Mouse (Mus musculus): ENCODE measurements around the gene Setd6. TPM values are rescaled to one million over a fixed set of nuclear protein-coding genes. Genes with fewer than 3 reads are reported as not detected.

Gene Setd6
- polyA plus RNA-seq (2014; fragmentation: Nextera tagmentation; extraction: Ambion mirVana) = 19.9 and 20.4 TPM in 2 replicates

- Histone ChIP-seq H3K4me3 (ENCODE audit: low read depth, low read length) (peak within 1 kb of the TSS; percentile 76), H3K27ac (ENCODE audit: low read depth) (peak within 1 kb of the TSS; percentile 47; the same call in 1 of the 2 replicates), H3K36me3 (ENCODE audit: insufficient read depth) (peaks cover 36% of the 10 kb centered on the region), H3K9me3 (ENCODE audit: low read depth, low read length) (no peaks in the 10 kb centered on the region), H3K27me3 (ENCODE audit: insufficient read depth, low read length) (no peaks in the 10 kb centered on the region), H3K9ac (peak within 1 kb of the TSS; percentile 72), H3K4me1 (ENCODE audit: insufficient read depth) (0 out of 2 replicates have a peak, but pooled peaks cover 4% of the 10 kb centered on the region), H3K4me2 (peak within 1 kb of the TSS; percentile 66)
- under 1% methylated on average over 79 of the region's 79 CpGs for WGBS
- no peak for TF ChIP-seq CTCF (IDR thresholded peaks at IDR 0.05; ENCODE audit: low read depth)
- peak; percentile 85 for ATAC-seq (ENCODE audit: insufficient read depth)
- DNase-seq = peak; percentile 93
Observed at GRCm38 (mm10) chr8:95715676-95716531, at the start of gene Setd6. Gene Setd6, plus strand, starts transcription at chr8:95715881.

DNA sequence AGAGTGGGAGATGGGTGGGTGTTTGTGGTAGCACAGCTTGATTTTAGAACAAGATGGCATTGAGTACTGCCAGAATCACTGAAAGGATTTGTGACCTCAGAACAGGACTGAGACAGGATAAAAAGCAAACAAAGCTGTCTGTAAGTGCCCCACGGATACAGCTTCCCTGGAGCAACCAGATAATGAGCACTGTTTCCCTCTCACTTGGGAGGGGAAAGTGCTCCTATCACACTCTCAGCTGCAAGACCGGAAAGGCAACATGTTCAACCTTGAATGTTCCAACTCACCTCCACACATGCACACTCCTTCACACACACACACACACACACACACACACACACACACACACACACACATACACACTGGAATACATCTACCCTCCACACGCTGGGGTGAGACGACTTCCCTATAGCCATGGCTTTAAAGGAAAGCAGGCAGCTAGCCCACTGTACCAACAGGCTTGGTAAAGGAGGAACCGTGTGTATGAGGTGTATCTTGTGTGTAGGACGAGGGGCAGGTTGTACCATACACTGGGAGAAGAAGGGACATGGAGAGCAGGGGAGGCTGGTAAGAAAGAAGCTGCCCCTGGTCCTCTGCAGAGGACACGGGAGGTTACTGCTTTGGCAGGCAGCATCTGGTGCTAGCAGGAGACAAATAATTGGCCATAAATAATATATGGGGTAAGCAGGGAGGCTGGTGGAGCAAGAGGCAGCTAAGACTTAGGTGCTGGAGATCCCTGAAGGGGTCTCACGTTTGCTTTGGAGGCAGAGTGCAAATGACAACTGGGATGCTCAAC lies 47.3 kb upstream of the Setd6 start:
- H3K27ac ChIP-seq (ENCODE audit: low read depth) = no peak overlapping the region
- no peaks in the 10 kb centered on the region for H3K9me3 ChIP-seq (ENCODE audit: low read depth, low read length)
- no peak for TF ChIP-seq CTCF (IDR thresholded peaks at IDR 0.05; ENCODE audit: low read depth)
- DNase-seq (no peak), ATAC-seq (ENCODE audit: insufficient read depth) (no peak)
- no peak overlapping the region for H3K4me2 ChIP-seq
- 34% methylated on average over 8 of the region's 8 CpGs for WGBS
- H3K4me3 ChIP-seq (ENCODE audit: low read depth, low read length) = no peak overlapping the region
- H3K36me3 ChIP-seq (ENCODE audit: insufficient read depth) = no peaks in the 10 kb centered on the region
- H3K4me1 ChIP-seq (ENCODE audit: insufficient read depth) = no peaks in the 10 kb centered on the region
- no peak overlapping the region for H3K9ac ChIP-seq
- no peaks in the 10 kb centered on the region for H3K27me3 ChIP-seq (ENCODE audit: insufficient read depth, low read length)

GRCm38 (mm10) chr8:95669967-95670366 lies 45.7 kb upstream of the Setd6 start:
- H3K4me2 ChIP-seq = no peak overlapping the region
- H3K4me1 ChIP-seq (ENCODE audit: insufficient read depth) = no peaks in the 10 kb centered on the region
- no peak overlapping the region for H3K27ac ChIP-seq (ENCODE audit: low read depth)
- H3K9me3 ChIP-seq (ENCODE audit: low read depth, low read length) = no peaks in the 10 kb centered on the region
- WGBS = 78% methylated on average over 2 of the region's 2 CpGs
- DNase-seq (no peak), ATAC-seq (ENCODE audit: insufficient read depth) (no peak)
- H3K27me3 ChIP-seq (ENCODE audit: insufficient read depth, low read length) = peaks cover 5% of the 10 kb centered on the region; the same call in 1 of the 2 replicates
- H3K9ac ChIP-seq = no peak overlapping the region
- no peaks in the 10 kb centered on the region for H3K36me3 ChIP-seq (ENCODE audit: insufficient read depth)
- H3K4me3 ChIP-seq (ENCODE audit: low read depth, low read length) = no peak overlapping the region
- TF ChIP-seq CTCF (IDR thresholded peaks at IDR 0.05; ENCODE audit: low read depth) = no peak

- no peak for TF ChIP-seq CTCF (IDR thresholded peaks at IDR 0.05; ENCODE audit: low read depth)
- ATAC-seq (ENCODE audit: insufficient read depth) (no peak), DNase-seq (no peak)
- Histone ChIP-seq H3K27ac (ENCODE audit: low read depth) (no peak overlapping the region), H3K9me3 (ENCODE audit: low read depth, low read length) (no peaks in the 10 kb centered on the region), H3K9ac (no peak overlapping the region), H3K4me1 (ENCODE audit: insufficient read depth) (no peaks in the 10 kb centered on the region), H3K4me2 (no peak overlapping the region), H3K36me3 (ENCODE audit: insufficient read depth) (no peaks in the 10 kb centered on the region), H3K27me3 (ENCODE audit: insufficient read depth, low read length) (peaks cover 22% of the 10 kb centered on the region), H3K4me3 (ENCODE audit: low read depth, low read length) (no peak overlapping the region)
- WGBS = 76% methylated on average over 6 of the region's 6 CpGs
Observed at GRCm38 (mm10) chr8:95671861-95672260, 43.8 kb upstream of the Setd6 start.

GRCm38 (mm10) chr8:95672811-95673210 lies 42.9 kb upstream of the Setd6 start:
- Histone ChIP-seq H3K4me2 (no peak overlapping the region), H3K4me3 (ENCODE audit: low read depth, low read length) (no peak overlapping the region), H3K27me3 (ENCODE audit: insufficient read depth, low read length) (peaks cover 32% of the 10 kb centered on the region), H3K9me3 (ENCODE audit: low read depth, low read length) (no peaks in the 10 kb centered on the region), H3K4me1 (ENCODE audit: insufficient read depth) (no peaks in the 10 kb centered on the region), H3K36me3 (ENCODE audit: insufficient read depth) (no peaks in the 10 kb centered on the region), H3K27ac (ENCODE audit: low read depth) (no peak overlapping the region), H3K9ac (no peak overlapping the region)
- ATAC-seq (ENCODE audit: insufficient read depth) = no peak
- 65% methylated on average over 5 of the region's 5 CpGs for WGBS
- no peak for DNase-seq
- no peak for TF ChIP-seq CTCF (IDR thresholded peaks at IDR 0.05; ENCODE audit: low read depth)

GRCm38 (mm10) chr8:95676631-95677030 lies 39.0 kb upstream of the Setd6 start, which contains the start of gene Ndrg4:
Gene Ndrg4, plus strand, starts transcription at chr8:95676980.
- peak within 1 kb of the TSS; percentile 94 for H3K4me2 ChIP-seq
- H3K4me1 ChIP-seq (ENCODE audit: insufficient read depth) = no peaks in the 10 kb centered on the region
- no peaks in the 10 kb centered on the region for H3K36me3 ChIP-seq (ENCODE audit: insufficient read depth)
- peaks cover 54% of the 10 kb centered on the region for H3K27me3 ChIP-seq (ENCODE audit: insufficient read depth, low read length)
- WGBS = 21% methylated on average over 9 of the region's 9 CpGs
- H3K9me3 ChIP-seq (ENCODE audit: low read depth, low read length) = no peaks in the 10 kb centered on the region
- H3K4me3 ChIP-seq (ENCODE audit: low read depth, low read length) = peak within 1 kb of the TSS; percentile 53
- H3K27ac ChIP-seq (ENCODE audit: low read depth) = no peak within 1 kb of the TSS
- no peak for TF ChIP-seq CTCF (IDR thresholded peaks at IDR 0.05; ENCODE audit: low read depth)
- ATAC-seq (ENCODE audit: insufficient read depth) (no peak), DNase-seq (no peak)
- H3K9ac ChIP-seq = peak within 1 kb of the TSS; percentile 44

DNA sequence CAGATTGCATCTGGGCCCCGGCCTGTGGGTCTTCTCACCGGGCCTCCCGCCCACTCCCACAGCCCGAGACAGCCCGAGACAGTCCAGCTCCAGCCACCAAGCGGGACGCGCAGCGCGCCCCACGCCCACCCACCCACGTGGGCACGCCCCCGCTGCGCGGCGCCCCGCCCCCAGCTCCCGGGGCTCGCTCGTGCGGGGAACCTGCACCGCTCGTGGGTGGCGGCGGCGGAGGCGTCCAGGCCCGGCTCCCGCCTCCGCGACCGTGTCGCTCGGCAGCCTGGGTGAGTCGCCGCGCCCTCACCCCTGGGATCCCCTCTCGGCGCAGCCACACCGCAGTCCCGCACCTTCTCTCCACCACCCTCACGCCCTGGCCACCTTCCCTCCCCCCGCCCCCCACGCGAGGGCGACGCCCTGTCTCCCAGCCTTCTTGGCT lies 38.1 kb upstream of the Setd6 start:
- WGBS = under 1% methylated on average over 46 of the region's 48 CpGs
- peak overlapping the region; percentile 53 for H3K4me3 ChIP-seq (ENCODE audit: low read depth, low read length)
- peak overlapping the region; percentile 94 for H3K4me2 ChIP-seq
- peak overlapping the region; percentile 44 for H3K9ac ChIP-seq
- no peaks in the 10 kb centered on the region for H3K36me3 ChIP-seq (ENCODE audit: insufficient read depth)
- peaks cover 54% of the 10 kb centered on the region for H3K27me3 ChIP-seq (ENCODE audit: insufficient read depth, low read length)
- H3K4me1 ChIP-seq (ENCODE audit: insufficient read depth) = no peaks in the 10 kb centered on the region
- H3K9me3 ChIP-seq (ENCODE audit: low read depth, low read length) = no peaks in the 10 kb centered on the region
- TF ChIP-seq CTCF (IDR thresholded peaks at IDR 0.05; ENCODE audit: low read depth) = no peak
- DNase-seq (peak; percentile 10), ATAC-seq (ENCODE audit: insufficient read depth) (peak; percentile 43; the same call in 1 of the 2 replicates)
- H3K27ac ChIP-seq (ENCODE audit: low read depth) = no peak overlapping the region

Data from lung, embryonic 14.5 days (tissue).